Mouse (Mus musculus) E14TG2a.4 (cell line): ENCODE results near the gene Hyal1.

Experiments
- CTCF ChIP-seq: conservative IDR thresholded peaks from 2 replicates; pipeline ENCODE4 v1.5.1; 2014; ENCODE audit warnings: low read length
- NANOG ChIP-seq: IDR thresholded peaks from 2 replicates; pipeline ENCODE4 v1.6.1; 2014; ENCODE audit warnings: borderline replicate concordance, low read length, mixed read lengths
- POU5F1 ChIP-seq: IDR thresholded peaks from 2 replicates; pipeline ENCODE4 v1.6.1; 2014; ENCODE audit warnings: low read length, borderline replicate concordance

- no peak for TF ChIP-seq CTCF
- TF ChIP-seq POU5F1: no peak
- no peak for TF ChIP-seq NANOG
Observed at GRCm38 (mm10) chr9:107583174-107583573, 6.4 kb downstream of the Hyal1 start.
